Mouse (Mus musculus): ENCODE data around the gene Akt1.

DNA sequence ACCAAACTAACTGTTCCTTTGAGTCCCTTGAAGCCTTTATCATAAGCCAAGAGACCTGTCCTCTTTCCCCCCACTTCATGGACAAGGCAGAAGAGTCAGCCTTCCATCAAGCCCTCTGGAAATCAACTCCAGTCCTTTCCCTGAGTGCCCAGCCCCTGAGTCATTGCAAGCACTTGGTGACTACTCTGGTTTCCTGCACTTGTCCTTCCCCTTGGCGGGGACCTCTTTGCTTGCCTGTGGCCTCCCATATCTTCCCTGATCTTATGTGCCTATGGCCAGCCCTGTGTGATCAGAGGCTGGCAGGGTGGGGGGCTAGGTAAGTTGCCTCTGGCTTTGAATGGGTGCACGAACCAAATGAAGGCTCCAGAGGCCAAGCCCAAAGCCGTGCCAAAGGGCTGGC lies 52.8 kb downstream of the Akt1 start:
- TF ChIP-seq POLR2A (IDR thresholded peaks at IDR 0.05; ENCODE audit: low read depth, low read length), result no peak
- TF ChIP-seq CTCF (IDR thresholded peaks at IDR 0.05; ENCODE audit: extremely low read depth, insufficient read depth, insufficient read length, insufficient replicate concordance), result no peak
